Mouse (Mus musculus) natural killer cell, adult 2 months (primary cell): ENCODE measurements around the gene Lzic.

Experiments
- DNase-seq, 2 experiments: peaks; one replicate each; pipeline ENCODE4 v3.0.0; 2022; ENCODE audit warnings: low spot score in 2 of 2

The Lzic gene

GRCm38 (mm10) chr4:149526330-149526729 is 41.3 kb downstream of the Lzic start:
- DNase-seq: no peak

- no peak for DNase-seq
These were observed 42.8 kb downstream of the Lzic start for GRCm38 (mm10) chr4:149527621-149528354.

GRCm38 (mm10) chr4:149529691-149530090 is 44.7 kb downstream of the Lzic start:
- no peak for DNase-seq

- DNase-seq: no peak
These were observed 54.4 kb downstream of the Lzic start for GRCm38 (mm10) chr4:149539441-149539840.

- no peak for DNase-seq
These were observed 56.9 kb downstream of the Lzic start for GRCm38 (mm10) chr4:149541935-149542334.

GRCm38 (mm10) chr4:149542431-149542830 is 57.4 kb downstream of the Lzic start:
- DNase-seq: no peak

GRCm38 (mm10) chr4:149542927-149543553 is 58.0 kb downstream of the Lzic start:
- peak; percentile 64 to 75 for DNase-seq

GRCm38 (mm10) chr4:149544892-149545291 is 59.9 kb downstream of the Lzic start:
- DNase-seq: no peak
